Comparison of ENCODE assay signal across 33 mouse cellular contexts in the genomic region with DNA sequence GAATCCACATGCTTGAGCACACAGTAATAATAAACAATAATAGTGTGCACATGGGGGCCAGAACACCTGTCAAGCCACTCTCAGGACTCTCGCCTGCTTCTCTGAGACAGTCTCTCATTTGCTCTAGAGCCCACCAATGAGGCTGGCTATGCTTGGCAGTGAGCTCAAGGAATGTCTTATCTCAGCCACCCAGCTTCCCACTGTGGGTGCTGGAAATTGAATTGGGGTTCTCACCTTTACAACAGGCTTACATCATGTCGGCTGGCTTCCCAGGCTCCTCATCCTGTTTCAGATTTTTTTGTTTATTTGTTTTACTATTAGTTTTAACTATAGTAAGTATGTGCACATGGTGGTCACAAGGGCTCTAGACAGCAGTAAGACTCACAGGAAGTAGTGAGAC.
"Had no signal": no experiment of that assay in that cellular context is flagged by ENCODE, and none has a peak within 500 bp of the region (broad histone marks: within the 10 kb centered on the region; RNA-seq: fewer than 3 reads in every experiment).

No protein-coding gene starts in this region.

- H3K4me1 ChIP-seq: hindbrain, embryonic 12.5 days; intestine, embryonic 15.5 days had no signal

- DNase-seq: heart, postnatal 10 days; heart, postnatal 14 days; heart, postnatal 36 days; heart, postnatal 4 days; kidney, adult 11 months; kidney, adult 18-20 months; kidney, adult 8-10 months; kidney, adult 9 months; kidney, postnatal 10 days; kidney, postnatal 14 days; kidney, postnatal 25 days; kidney, postnatal 36 days; layer of hippocampus, adult 9-11 months; layer of hippocampus, postnatal 36 days had no signal

- H3K4me3 ChIP-seq: heart, embryonic 10.5 days; heart, embryonic 12.5 days; heart, embryonic 13.5 days; heart, embryonic 15.5 days; hindbrain, embryonic 10.5 days; hindbrain, embryonic 12.5 days; hindbrain, embryonic 13.5 days; hindbrain, embryonic 15.5 days; intestine, embryonic 15.5 days; kidney, embryonic 15.5 days; layer of hippocampus, adult 2 months had no signal

- H3K27ac ChIP-seq: heart, embryonic 10.5 days; heart, embryonic 13.5 days; heart, embryonic 15.5 days; hindbrain, embryonic 10.5 days; hindbrain, embryonic 12.5 days; hindbrain, embryonic 13.5 days; hindbrain, embryonic 14.5 days; hindbrain, embryonic 15.5 days; hindbrain, postnatal 0 days; intestine, embryonic 15.5 days; kidney, embryonic 15.5 days; kidney, postnatal 0 days; layer of hippocampus, adult 2 months had no signal

- H3K9me3 ChIP-seq: heart, embryonic 10.5 days; heart, embryonic 13.5 days; heart, embryonic 15.5 days; hindbrain, embryonic 10.5 days; hindbrain, embryonic 12.5 days; hindbrain, embryonic 13.5 days; hindbrain, embryonic 15.5 days; intestine, embryonic 15.5 days; kidney, embryonic 15.5 days had no signal

- H3K4me2 ChIP-seq: heart, embryonic 11.5 days; heart, embryonic 12.5 days; heart, embryonic 13.5 days; heart, embryonic 15.5 days; hindbrain, embryonic 12.5 days; hindbrain, embryonic 13.5 days; hindbrain, embryonic 14.5 days; hindbrain, embryonic 15.5 days; intestine, embryonic 15.5 days; kidney, embryonic 15.5 days had no signal

- H3K27me3 ChIP-seq: heart, embryonic 12.5 days; heart, embryonic 13.5 days; heart, embryonic 15.5 days; hindbrain, embryonic 12.5 days; hindbrain, embryonic 15.5 days; intestine, embryonic 15.5 days; kidney, embryonic 15.5 days had no signal

- H3K9ac ChIP-seq: heart, embryonic 12.5 days; heart, embryonic 13.5 days; heart, embryonic 15.5 days; hindbrain, embryonic 12.5 days; hindbrain, embryonic 13.5 days; hindbrain, embryonic 14.5 days; hindbrain, embryonic 15.5 days; intestine, embryonic 15.5 days; kidney, embryonic 15.5 days had no signal

- ATAC-seq: hindbrain, embryonic 16.5 days; hindbrain, postnatal 0 days; inflammation-experienced regulatory T-cells, adult 6 months; intestine, embryonic 15.5 days; intestine, embryonic 16.5 days; intestine, postnatal 0 days had no signal
